Mouse (Mus musculus) forebrain, embryonic 14.5 days (tissue): ENCODE results near the gene Notch4. TPM values are rescaled to one million over a fixed set of nuclear protein-coding genes. Genes with fewer than 3 reads are reported as not detected.
A peak's percentile ranks its signal among the peaks of the same experiment; 100 is the strongest.

ENCODE experiments used
- ATAC-seq: fragments of 200-750 bp; cut with Nextera tagmentation; 2 replicates; pipeline ENCODE4 v1.8.0; 2017; ENCODE audit warnings: mild to moderate bottlenecking, moderate library complexity
- DNase-seq: peaks from one replicate; pipeline ENCODE4 v3.0.0-alpha.2; 2015; ENCODE audit warnings: low spot score
- H3K27ac ChIP-seq: fragments of 300-500 bp; sonication (generic); 2 replicates; pipeline ENCODE4 v1.5.1; 2014; ENCODE audit warnings: low read depth, mild to moderate bottlenecking, control low read depth, low read length, moderate library complexity
- H3K27me3 ChIP-seq: fragments of 300-500 bp; sonication (generic); replicated peaks from 2 replicates; pipeline ENCODE4 v1.6.1; 2014; ENCODE audit warnings: low read length, control low read depth, mixed read lengths; ENCODE audit not compliant: control insufficient read depth, insufficient read depth
- H3K36me3 ChIP-seq: fragments of 300-500 bp; sonication (generic); 2 replicates; pipeline ENCODE4 v1.6.1; 2014; ENCODE audit warnings: low read length, control low read depth; ENCODE audit not compliant: control insufficient read depth, insufficient read depth
- H3K4me1 ChIP-seq: fragments of 300-500 bp; sonication (generic); 2 replicates; pipeline ENCODE4 v1.6.1; 2014; ENCODE audit warnings: antibody characterized with exemption, low read length, control low read depth; ENCODE audit not compliant: control insufficient read depth, insufficient read depth
- H3K4me2 ChIP-seq: fragments of 300-500 bp; sonication (generic); 2 replicates; pipeline ENCODE4 v1.6.1; 2014; ENCODE audit warnings: mild to moderate bottlenecking, control low read depth, low read length
- H3K4me3 ChIP-seq: fragments of 300-500 bp; sonication (generic); 2 replicates; pipeline ENCODE4 v1.5.1; 2014; ENCODE audit warnings: low read depth, low read length, control low read depth
- H3K9ac ChIP-seq: fragments of 300-500 bp; sonication (generic); 2 replicates; pipeline ENCODE4 v1.6.1; 2014; ENCODE audit warnings: mild to moderate bottlenecking, low read length, control low read depth, moderate library complexity
- H3K9me3 ChIP-seq: fragments of 300-500 bp; sonication (generic); replicated peaks from 2 replicates; pipeline ENCODE4 v1.6.1; 2016; ENCODE audit warnings: low read length, control low read depth, mixed read lengths; ENCODE audit not compliant: control insufficient read depth
- WGBS: fragments of 180-500 bp; shearing (Covaris S2); extraction: QIAGEN DNeasy Blood & Tissue Kit; methylation state at CpG from one replicate; pipeline ENCODE4 v1.1.7; 2014; 5-methylcytosine and 5-hydroxymethylcytosine counted together
- polyA plus RNA-seq: library from polyadenylated mRNA; unstranded; fragments of >200 nt; fragmentation: Nextera tagmentation; extraction: Ambion mirVana; gene quantifications from 2 replicates; pipeline ENCODE4 v1.2.1, GENCODE M21; 2014

The Notch4 gene
- polyA plus RNA-seq, 1 experiment from 2014 or later = 6.0 TPM

GRCm38 (mm10) chr17:34624981-34625380 is 60.9 kb downstream of the Notch4 start:
- Histone ChIP-seq H3K27me3 (peaks cover under 1% of the 10 kb centered on the region; the same call in 1 of the 2 replicates), H3K9me3 (no peaks in the 10 kb centered on the region), H3K4me1 (peaks cover 28% of the 10 kb centered on the region), H3K9ac (no peak overlapping the region), H3K4me2 (no peak overlapping the region), H3K27ac (no peak overlapping the region), H3K36me3 (peaks cover 39% of the 10 kb centered on the region), H3K4me3 (no peak overlapping the region)
- no peak for ATAC-seq
- no peak for DNase-seq
- 98% methylated on average over 3 of the region's 3 CpGs for WGBS

DNA sequence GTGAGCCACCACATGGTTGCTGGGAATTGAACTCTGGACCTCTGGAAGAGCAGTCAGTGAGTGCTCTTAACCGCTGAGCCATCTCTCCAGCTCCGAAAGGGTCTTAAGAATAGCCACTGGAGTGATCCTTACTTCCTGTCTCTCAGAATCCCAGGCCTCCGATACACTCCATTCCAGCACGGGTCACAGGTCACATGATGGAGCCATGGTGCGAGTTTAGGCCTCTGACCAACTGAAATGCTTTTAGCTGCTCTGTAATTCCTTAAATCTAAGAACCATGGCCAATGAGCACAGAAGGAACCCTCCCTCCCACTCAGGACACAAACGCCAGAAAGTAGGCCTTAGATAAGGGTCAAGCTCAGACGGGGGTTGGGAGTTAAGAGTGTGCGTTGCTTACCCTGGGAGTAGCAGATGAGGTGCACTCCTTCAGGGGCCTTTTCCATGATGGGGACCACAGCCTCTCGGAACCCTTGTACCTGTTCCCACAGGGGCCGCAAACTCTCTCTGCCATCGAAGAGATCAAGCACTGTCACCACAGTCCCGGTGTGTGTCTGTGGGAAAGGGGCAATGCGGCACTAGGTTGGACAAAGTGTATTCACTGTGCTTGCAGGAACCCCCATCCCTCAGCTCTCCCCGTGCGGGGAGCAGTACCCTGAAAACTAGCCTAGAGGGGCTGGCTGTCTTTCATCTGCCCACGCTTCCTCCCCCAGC is 62.1 kb downstream of the Notch4 start:
- no peak for DNase-seq
- Histone ChIP-seq H3K9ac (peak overlapping the region; percentile 76), H3K4me3 (peak overlapping the region; percentile 71), H3K4me1 (peaks cover 30% of the 10 kb centered on the region), H3K4me2 (peak overlapping the region; percentile 87), H3K9me3 (no peaks in the 10 kb centered on the region), H3K27me3 (peaks cover 10% of the 10 kb centered on the region), H3K36me3 (peaks cover 31% of the 10 kb centered on the region), H3K27ac (peak overlapping the region; percentile 91; the same call in 1 of the 2 replicates)
- no peak for ATAC-seq
- WGBS = 53% methylated on average over 16 of the region's 16 CpGs

DNA sequence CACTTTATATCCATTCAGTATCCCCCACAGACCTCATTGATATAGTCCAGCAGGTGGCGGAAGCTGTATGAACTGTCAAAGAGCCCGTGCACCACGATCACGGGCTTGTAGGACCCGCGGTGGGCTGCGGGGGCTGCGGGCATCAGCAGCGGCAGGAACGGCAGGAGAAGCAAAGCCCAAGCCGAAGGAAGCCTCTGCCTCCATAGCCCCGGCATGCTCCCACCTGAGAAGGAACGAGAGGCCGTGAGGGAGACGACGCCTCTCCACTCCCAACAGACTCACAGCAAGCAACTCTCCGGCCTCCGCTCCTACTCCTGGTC is 62.7 kb downstream of the Notch4 start:
- Histone ChIP-seq H3K4me2 (peak overlapping the region; percentile 87), H3K4me1 (peaks cover 34% of the 10 kb centered on the region), H3K9ac (peak overlapping the region; percentile 76), H3K9me3 (no peaks in the 10 kb centered on the region), H3K27me3 (peaks cover 16% of the 10 kb centered on the region), H3K27ac (peak overlapping the region; percentile 91), H3K36me3 (peaks cover 27% of the 10 kb centered on the region), H3K4me3 (peak overlapping the region; percentile 71)
- peak; percentile 77 for DNase-seq
- ATAC-seq = peak; percentile 30
- under 1% methylated on average over 18 of the region's 18 CpGs for WGBS

DNA sequence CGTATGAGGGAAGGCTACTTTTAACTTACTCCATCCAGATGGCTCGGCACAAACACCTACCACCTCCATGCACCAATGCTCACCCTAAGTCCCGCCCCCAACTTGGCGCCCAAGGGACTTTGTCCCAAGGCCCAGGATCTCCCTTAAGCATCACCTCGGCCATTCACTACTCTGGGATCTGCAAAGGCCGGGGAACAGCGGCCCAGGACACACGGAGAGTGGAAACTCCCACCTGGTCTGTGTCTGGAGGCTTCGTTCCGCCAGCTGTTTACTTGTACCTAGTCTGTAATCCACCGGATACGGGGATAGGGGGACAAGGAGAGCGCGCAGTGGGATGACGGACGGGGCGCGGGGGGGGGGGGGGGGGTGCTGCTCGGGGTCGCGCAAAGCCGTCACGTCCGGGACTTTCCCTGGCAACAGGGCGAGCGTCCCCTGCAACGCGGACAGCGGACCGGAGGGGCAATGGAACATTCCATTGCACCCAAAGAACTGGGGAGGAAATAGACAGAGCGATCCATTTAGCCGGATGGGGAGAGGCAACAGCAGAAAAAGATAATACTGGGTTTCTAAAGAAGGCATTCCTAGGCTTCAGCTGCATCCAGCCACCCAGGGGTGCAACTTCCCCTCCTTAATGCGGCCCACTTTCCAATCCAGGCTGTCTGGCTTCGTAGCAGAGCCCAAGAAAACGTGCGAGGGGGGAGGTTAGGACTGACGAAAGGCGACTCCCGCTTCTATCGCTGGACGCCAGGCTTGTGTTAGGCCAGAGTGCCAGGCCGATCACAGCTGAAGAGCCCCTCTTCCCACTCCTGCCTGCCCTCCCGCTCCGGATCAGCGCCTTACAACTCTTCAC is 63.2 kb downstream of the Notch4 start:
- peak overlapping the region; percentile 87 for H3K4me2 ChIP-seq
- H3K9ac ChIP-seq = peak overlapping the region; percentile 76
- peak; percentile 76 for ATAC-seq
- H3K9me3 ChIP-seq = no peaks in the 10 kb centered on the region
- peaks cover 39% of the 10 kb centered on the region for H3K4me1 ChIP-seq
- peak; percentile 94 for DNase-seq
- peak overlapping the region; percentile 91 for H3K27ac ChIP-seq
- peak overlapping the region; percentile 71 for H3K4me3 ChIP-seq
- peaks cover 17% of the 10 kb centered on the region for H3K27me3 ChIP-seq
- WGBS = 0% methylated on average over 42 of the region's 45 CpGs
- peaks cover 22% of the 10 kb centered on the region for H3K36me3 ChIP-seq

DNA sequence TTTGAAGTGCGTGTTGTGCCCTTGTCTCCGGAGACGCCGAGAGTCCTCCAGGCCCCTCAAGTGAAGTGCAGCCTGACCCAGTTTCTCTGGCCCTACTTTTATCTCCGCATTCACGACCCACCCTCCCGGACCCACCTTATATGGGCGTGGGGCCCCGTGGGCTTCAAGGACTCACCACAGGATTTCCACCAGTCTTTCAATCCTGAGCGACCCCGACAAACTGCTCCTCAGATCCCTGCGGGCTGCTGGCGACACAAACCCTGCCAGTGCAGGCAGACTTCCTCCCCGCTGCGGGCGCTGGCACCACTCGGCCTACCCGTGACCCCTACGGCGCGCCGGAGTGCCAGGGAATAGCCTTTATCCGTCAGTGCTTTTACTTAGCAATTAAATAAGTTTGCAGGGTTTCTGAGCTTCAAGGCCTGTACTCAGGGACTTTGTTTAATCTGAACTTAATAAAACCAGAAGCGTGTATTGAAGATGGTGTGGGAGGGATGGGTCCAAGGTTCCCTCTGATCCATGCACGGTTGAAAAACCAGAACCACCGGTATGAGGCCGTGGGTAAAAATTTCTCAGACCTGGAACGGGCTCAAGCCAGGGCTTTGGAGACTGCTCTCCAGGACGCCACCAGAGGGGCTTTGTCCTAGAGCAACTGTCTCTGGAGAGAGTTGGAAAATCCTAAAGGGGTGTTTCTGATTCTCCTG is 64.0 kb downstream of the Notch4 start, which contains the start of gene Ppt2:
TSS of gene Ppt2 (minus strand) at position 568 of the 701 bp plus-strand sequence.
- Histone ChIP-seq H3K9me3 (no peaks in the 10 kb centered on the region), H3K4me2 (peak within 1 kb of the TSS; percentile 87), H3K4me1 (peaks cover 40% of the 10 kb centered on the region), H3K9ac (peak within 1 kb of the TSS; percentile 76), H3K36me3 (peaks cover 14% of the 10 kb centered on the region), H3K27me3 (peaks cover 20% of the 10 kb centered on the region), H3K27ac (peak within 1 kb of the TSS; percentile 91), H3K4me3 (peak within 1 kb of the TSS; percentile 71)
- 8% methylated on average over 29 of the region's 29 CpGs for WGBS
- peak; percentile 36 for DNase-seq
- peak; percentile 0; the same call in 1 of the 2 replicates for ATAC-seq

- Histone ChIP-seq H3K9me3 (no peaks in the 10 kb centered on the region), H3K4me2 (peak overlapping the region; percentile 87), H3K4me3 (peak overlapping the region; percentile 71), H3K27me3 (peaks cover 20% of the 10 kb centered on the region), H3K9ac (peak overlapping the region; percentile 76), H3K27ac (peak overlapping the region; percentile 91; the same call in 1 of the 2 replicates), H3K36me3 (peaks cover 11% of the 10 kb centered on the region), H3K4me1 (peaks cover 40% of the 10 kb centered on the region)
- ATAC-seq (no peak), DNase-seq (no peak)
- WGBS = 21% methylated on average over 5 of the region's 5 CpGs
Measured at GRCm38 (mm10) chr17:34628644-34628967, 64.5 kb downstream of the Notch4 start.

DNA sequence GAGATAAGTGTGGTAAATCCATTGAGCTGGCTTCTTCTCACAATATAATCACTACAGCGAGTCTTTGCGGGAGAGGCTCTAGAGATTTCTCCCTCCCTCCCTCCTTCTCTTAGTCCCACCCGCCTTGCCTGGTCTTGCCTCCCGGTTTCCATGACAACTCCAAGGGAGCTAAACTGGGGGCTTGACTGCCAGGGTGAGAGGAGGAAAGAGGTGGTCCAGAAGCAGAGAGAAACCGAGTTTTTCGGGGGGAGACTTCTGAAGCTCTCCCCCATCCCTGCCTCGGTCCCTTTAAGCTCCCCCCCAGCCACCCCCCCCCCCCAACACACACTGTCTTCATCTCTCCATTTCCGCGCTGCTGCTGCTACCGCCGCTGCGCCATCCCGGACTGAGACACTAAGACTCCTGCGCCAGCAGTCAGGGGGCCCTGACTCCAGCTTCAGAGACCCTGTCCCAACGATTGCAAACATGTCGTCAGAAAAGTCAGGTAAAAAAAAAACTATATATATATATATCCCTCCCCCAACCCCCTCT is 65.2 kb downstream of the Notch4 start, which contains the start of gene Prrt1:
TSS of gene Prrt1 (plus strand) at position 313 of the 531 bp plus-strand sequence.
- ATAC-seq (peak; percentile 35; the same call in 1 of the 2 replicates), DNase-seq (peak; percentile 90)
- Histone ChIP-seq H3K9ac (peak within 1 kb of the TSS; percentile 76), H3K27ac (peak within 1 kb of the TSS; percentile 91), H3K4me2 (peak within 1 kb of the TSS; percentile 87), H3K9me3 (no peaks in the 10 kb centered on the region), H3K36me3 (peaks cover 5% of the 10 kb centered on the region), H3K4me1 (peaks cover 40% of the 10 kb centered on the region), H3K4me3 (peak within 1 kb of the TSS; percentile 71), H3K27me3 (peaks cover 20% of the 10 kb centered on the region)
- whole genome bisulfite sequencing = 1% methylated on average over 16 of the region's 16 CpGs

DNA sequence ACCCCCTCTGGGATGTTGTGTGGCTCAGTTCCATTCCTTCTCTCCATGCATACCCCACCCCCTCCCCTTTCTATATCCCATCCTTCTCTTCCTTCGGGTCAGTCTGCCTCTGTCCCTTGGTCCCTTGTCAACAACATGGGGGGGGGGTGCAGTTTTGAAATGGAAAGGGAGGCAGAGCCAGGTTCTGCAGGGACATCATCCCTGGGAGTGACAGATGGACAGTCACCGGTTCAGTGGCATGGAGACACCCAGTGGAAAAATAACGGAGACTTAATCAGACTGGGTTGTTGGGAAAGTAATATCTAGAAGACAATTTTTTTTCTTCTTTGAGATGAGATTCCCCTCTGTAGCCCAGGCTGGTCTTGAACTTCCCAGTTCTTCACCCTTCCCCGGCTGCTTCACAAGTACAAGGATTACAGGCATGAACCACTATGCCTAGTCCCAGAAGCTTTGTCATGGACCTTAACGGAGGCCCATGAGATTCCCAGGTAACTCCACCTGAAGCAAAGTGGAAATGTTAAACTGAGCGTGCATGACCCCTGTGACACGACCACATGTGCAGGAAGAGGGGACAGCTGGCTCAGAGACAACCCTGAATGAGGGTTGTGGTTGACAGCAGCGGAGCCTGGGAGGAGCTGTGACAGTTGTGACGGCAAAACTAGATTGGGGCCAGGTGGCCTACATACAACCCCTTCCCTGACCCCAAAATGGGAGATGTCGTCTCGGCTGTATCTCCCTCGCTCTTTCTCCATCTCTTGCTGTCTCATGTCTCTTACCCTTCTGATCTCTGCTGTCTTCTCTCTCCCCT is 65.9 kb downstream of the Notch4 start:
- Histone ChIP-seq H3K27me3 (peaks cover 20% of the 10 kb centered on the region), H3K36me3 (peaks cover 5% of the 10 kb centered on the region), H3K9me3 (no peaks in the 10 kb centered on the region), H3K27ac (peak overlapping the region; percentile 9; the same call in 1 of the 2 replicates), H3K4me2 (peak overlapping the region; percentile 87), H3K4me3 (peak overlapping the region; percentile 71), H3K9ac (peak overlapping the region; percentile 52), H3K4me1 (peaks cover 40% of the 10 kb centered on the region)
- DNase-seq (no peak), ATAC-seq (no peak)
- WGBS = 21% methylated on average over 12 of the region's 12 CpGs
